Mouse (Mus musculus) kidney, adult 2 months (tissue): Measurements from ENCODE around the gene Mettl11b.

Source experiments
- CTCF ChIP-seq: fragments of 200-500 bp; conservative IDR thresholded peaks from 2 replicates; pipeline ENCODE4 v1.5.1; 2011; ENCODE audit warnings: low read depth, mild to moderate bottlenecking, control low read depth, low read length, moderate library complexity, mixed read lengths; ENCODE audit not compliant: insufficient read depth, insufficient read length
- POLR2A ChIP-seq: fragments of 200-500 bp; IDR thresholded peaks from one replicate; pipeline ENCODE4 v1.6.1; 2011; ENCODE audit warnings: low read depth, low read length, control low read depth

DNA sequence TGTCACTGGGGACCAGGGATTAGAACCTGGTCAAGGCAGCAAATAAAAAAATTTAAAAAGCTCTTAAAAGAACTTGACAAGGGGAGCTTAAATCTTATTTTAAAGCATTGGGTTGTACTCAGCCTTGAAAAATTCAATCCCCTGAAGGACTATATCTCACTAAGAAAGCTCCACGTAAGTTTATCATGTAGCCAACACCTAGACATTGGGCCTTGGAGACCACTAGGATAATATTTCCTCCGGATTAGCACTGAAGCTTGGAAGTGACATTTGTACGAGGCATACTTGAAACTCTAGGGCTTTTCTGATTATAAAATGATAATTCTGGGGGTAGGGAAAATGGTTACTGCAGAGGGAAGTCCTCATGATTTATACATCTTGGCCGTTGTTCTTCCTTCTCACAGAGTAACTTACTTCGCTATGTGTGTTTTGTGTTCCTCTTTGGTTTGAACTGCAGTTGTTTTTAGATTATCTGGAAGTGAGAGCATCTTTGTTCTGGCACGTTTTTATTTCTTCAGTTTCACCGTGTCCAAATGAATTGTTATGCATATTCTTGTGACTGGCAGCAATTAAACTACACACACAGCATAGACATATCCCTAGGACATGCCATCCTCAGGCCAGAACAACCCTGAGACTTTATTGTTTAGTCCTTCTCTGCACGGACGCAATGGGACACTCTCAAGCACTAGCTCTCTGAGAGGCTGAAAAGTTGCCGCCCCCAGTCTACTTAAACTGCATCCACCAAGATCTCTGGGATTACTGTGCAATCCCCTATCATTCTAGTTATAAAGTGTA lies 11.6 kb upstream of the Mettl11b start:
- TF ChIP-seq CTCF (no peak), POLR2A (no peak)
